Mouse (Mus musculus): ENCODE measurements around the gene Tomm34. TPM values are rescaled to one million over a fixed set of nuclear protein-coding genes. Genes with fewer than 3 reads are reported as not detected.
"Not testable (repeated sequence)": the region's sequence is repeated elsewhere in the genome, so short reads cannot be mapped to it uniquely, and the experiment has no call there.

Tomm34 gene
- total RNA-seq, 2 experiments from 2014 or later, result 62.5 to 65.0 TPM

DNA sequence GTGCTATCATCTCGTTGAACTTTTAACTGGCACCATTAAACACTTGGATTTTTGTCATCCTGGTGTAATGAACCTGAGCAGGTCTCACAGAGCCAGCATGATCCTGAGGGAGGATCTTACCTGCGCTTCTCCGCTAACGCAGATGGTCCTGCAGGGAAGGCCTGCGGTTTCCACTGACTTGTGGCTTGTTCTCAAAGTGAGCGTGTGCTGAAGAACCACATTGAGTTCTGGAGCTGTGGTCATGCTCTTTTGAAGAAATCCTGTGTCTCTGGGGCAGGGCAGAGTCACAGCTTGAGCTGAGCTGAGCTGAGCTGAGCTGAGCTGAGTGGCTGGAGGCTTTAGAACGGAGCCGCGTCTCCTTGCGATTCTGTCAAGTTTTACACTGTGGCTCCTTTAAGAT lies 10.6 kb upstream of the Tomm34 start:
- DNase-seq (ENCODE audit: low spot score in 2 of 2), result no peak
- intact Hi-C loops (cut with DNase I), result no loop called here

DNA sequence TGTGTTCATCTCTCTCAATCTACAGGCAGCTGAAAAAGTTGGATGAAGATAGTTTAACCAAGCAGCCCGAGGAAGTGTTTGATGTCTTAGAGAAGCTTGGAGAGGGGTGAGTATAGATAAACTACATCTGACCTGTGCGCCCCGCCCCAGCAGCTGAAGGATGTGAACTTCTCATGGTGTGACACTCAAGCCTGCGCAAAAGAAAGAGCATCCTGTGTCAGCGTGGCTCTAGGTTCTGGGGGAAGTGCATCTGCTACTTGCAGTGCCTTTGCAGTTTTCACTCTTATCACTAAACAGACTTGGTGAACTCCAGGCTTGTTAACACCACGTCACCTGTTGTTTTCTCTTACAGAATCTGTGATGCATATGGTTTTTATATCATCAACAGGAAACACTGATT lies 8.5 kb upstream of the Tomm34 start:
- no peak for DNase-seq (ENCODE audit: low spot score in 2 of 2)
- intact Hi-C loops (cut with DNase I), result no loop called here

DNA sequence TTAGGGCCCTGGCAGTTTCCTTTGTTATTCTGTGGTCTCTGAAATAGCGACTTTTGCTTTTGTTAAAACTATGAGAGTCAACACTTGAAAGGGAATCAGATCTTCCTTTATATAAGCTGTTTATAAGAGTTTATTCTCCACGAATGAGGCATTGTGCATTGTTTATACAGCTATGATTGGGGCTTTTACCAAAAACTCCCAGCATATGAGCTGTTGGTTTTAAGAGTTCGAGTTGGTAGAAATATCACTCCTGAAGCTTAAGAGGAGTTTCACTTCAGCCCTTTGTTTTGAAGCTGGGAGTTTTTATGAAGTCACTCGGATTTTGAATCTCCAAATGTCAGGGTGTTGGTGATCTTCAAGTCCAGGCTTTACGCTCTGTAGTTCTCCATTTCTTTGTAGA lies 6.9 kb upstream of the Tomm34 start:
- no peak for DNase-seq (ENCODE audit: low spot score in 2 of 2)
- intact Hi-C loops (cut with DNase I), result no loop called here

DNA sequence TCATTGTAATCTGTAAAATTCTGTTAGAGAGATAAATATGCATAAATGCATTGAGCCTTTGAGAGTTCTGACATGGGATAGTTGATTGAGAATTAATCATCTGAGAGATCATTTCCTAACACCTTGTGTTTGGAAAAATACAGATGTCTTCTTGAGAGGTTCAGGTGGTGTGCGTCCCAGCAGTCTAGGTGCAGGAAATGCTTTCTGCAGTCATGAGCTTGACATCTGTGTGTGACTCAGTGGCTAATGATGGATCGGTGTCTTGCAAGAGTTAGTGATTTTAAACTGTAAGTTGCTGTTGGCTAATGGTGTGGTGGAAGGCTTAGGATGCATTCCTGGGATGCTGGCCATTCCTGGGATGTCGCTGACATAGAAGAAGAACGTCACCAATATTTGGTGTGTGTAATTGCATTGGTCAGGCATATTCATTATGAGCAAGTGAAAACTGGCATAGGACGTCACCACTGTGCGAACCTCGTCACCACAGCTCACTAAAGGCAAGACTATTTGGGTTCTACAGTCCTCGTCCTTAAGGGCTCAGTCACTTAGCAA lies 6.0 kb upstream of the Tomm34 start:
- no peak for DNase-seq (ENCODE audit: low spot score in 2 of 2)
- intact Hi-C loops (cut with DNase I), result no loop called here

DNA sequence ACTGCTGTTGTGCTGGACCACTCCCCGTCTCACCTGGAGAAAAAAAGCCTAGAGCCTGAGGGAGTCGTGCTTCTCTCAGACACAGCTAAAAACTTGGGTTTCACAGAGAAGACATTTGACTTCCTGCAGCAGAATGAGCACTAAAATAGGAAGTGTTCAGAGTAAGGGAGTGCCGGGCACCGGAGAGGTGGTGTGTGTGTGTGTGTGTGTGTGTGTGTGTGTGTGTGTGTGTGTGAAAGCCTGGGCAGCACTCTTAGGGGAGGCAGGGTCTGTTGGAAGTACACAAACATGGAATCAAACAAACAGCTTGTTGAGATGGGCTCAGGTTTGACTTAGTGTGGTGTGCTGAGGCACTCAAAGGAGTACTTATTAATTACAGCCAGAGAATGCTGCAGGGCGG lies 4.1 kb upstream of the Tomm34 start:
- no peak for DNase-seq (ENCODE audit: low spot score in 2 of 2)
- intact Hi-C loops (cut with DNase I), result no loop called here

DNA sequence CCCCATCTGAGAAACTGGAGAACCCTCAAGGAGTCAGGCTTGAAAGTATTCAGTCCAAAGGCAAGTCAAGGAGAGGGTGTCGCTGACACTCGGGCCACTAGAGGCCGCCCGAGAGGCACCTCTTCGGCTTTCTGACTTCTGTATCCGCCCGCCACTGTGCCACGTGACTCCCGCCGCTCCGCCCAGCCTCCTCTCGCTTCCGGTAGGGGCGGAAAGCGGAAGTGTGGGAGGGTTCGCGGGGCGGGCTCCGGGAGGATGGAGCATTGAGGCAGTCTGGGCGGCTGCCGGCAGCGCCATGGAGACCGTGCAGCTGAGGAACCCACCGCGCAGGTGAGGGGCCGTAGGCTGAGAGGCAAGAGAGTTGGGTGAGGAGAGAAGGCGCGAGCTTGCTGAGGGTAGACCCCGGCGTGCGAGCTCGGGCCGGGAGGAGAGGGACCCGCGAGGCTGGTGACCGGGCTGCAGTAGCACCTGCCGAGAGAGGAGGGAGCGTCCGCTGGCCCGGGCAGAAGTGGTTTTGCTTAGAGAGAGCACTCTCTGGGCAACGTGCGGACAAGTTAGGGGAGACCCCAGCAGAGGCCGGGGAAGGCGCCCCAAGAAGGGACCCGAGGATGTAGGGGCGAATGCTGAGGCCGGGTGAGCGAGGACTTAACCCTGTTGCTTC lies 3.1 kb upstream of the Tomm34 start:
- intact Hi-C loops (cut with DNase I), result no loop called here
- peak; percentile 96 to 99 for DNase-seq (ENCODE audit: low spot score in 2 of 2)

DNA sequence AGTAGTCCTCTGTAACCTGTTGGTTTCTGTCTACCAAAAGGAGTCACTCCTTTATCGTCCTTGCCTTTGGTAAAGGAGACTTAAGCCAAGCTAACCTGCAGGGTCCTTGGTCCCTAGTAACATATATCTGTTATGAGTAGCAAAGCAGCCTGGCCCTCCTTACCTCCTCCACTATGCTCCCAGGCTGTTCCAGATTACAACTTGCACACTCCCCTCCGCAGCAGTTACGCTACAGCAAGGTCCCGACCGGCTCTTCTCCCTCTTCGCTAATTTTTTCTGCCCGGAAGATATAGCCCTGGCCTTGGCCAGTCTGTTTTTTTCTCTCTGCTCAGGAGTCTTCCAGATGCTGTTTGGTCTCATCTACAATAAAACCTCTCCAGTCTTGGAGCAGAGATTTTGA lies 2.2 kb upstream of the Tomm34 start:
- DNase-seq (ENCODE audit: low spot score in 2 of 2), result no peak
- intact Hi-C loops (cut with DNase I), result no loop called here

DNA sequence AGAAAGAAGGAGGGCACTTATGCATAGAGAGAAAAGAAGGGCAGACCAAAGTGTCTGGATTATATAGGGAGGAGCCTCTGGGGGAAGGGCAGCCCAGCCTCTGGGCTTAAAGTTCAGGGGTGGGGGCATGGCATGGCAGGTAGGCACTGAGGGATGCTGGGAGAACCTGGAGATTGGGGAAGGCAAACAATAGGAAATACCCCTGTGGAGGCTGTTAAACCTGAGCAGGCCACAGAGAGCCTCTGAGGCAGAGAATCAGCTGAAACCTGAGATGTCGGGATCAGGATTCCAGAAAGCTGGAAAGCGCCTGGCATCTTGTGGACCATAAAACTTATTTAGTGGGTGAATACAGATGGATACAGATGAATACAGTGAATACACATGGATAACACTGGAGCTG lies 1.1 kb upstream of the Tomm34 start:
- no peak for DNase-seq (ENCODE audit: low spot score in 2 of 2)
- intact Hi-C loops (cut with DNase I), result no loop called here

DNA sequence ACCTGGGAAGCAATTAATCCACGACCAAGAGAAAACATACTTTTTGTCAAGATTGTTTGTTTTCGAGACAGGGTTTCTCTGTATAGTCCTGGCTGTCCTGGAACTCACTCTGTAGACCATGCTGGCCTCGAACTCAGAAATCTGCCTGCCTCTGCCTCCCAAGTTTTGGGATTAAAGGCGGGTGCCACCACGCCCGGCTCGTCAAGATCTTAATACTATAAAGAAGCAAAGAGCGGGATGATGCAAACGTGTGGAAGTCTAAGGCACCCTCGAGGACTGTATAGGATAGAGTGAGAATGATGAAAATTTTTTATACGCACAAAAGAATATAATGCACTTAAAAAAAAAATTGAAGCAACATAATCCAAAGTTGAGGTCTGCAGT lies 460 bp upstream of the Tomm34 start:
- intact Hi-C loops (cut with DNase I), result loop anchor here (2.0 kb wide), 1 partner anchor 77 kb away; the partner anchor contains the start of gene Ywhab
- DNase-seq (ENCODE audit: low spot score in 2 of 2), result not testable (repeated sequence)

DNA sequence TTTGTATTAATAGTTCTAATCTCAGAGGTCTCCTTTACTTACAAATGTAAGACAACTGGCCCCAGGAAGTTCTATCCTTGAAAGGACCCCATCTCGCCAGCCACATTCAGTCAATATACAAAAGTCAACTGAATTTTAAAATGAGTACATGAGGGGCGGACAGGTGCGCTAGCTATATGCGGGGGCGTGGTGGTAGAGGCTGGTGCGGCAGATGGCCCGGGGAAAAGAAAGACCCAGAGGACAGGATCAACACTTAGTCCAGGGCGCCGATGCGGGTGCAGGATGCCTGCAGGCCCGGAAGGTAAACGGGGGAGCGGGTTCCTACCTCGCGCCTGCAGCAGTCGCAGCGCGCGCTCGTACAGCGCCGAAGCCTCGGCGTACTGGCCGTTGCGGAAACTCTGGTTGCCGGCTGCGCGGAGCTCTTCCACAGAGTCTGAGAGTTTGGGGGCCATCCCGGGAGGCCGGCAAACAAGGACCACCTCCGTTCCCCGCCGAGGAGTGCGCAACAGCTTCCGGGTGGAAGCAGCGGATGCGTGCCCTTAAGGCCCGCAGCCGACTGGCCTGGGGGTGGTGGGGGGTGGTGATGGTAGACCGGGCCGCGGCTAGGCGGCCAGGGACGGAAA lies 716 bp downstream of the Tomm34 start, which contains the start of gene Stk4:
Stk4 (plus strand) TSS at position 181 of the 623 bp plus-strand sequence.
- intact Hi-C loops (cut with DNase I), result loop anchor here (2.0 kb wide), 1 partner anchor 75 kb away; the partner anchor contains the start of gene Ywhab

DNA sequence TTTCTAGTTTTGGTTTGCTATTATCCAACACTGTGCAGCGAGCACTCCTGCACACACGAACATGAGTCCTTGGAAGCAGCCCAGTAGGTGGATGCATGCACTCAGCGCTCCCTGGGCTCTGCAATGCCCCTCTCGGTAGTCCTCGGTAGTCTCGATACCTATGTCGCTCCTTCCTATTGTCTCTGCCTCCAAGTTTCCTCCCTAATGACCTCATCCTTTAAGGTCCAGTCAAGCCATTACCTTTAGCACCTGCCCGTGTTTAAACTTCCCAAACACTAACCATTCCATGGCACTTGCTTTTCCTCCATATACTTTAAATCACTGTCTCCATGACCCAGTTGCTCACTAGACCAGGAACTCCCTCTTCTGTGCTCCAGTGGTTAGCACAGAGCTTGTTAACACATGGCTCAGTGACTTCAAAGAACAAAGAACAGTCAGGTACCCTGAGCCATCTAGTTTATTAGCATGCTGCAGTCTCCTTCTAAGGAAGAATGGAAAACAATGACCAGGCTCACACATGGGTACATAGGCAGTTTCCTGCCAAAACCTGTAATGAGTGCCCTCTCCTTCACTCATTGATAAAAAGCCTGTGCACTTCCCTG lies 11.2 kb downstream of the Tomm34 start:
- intact Hi-C loops (cut with DNase I), result no loop called here

More for the DNA sequence above, 716 bp downstream of the Tomm34 start, which contains the start of gene Stk4:
- peak in 1 of 2 experiments; percentile 54 for DNase-seq (ENCODE audit: low spot score in 2 of 2)

DNA sequence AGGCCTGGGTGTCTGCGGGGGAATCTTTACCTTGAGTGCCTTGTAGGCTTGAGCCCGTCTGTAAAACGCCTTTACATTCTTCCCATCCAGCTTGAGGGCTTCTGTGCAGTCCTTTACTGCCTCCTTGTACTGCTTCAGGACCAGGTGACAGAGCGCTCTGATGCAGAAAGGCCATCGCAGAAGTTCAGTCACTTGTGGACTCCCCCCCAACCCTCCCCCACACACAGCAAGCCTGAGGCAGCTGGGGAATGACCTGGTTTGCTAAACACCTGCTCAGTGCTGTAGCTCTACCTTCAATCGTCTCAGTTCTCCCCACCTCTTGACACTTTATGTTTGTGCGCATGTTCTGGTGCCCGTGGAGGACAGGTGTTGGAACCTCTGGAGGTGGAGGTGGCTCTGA lies 16.3 kb downstream of the Tomm34 start:
- DNase-seq (ENCODE audit: low spot score in 2 of 2), result no peak
- intact Hi-C loops (cut with DNase I), result no loop called here

More for the DNA sequence above, 11.2 kb downstream of the Tomm34 start:
- DNase-seq (ENCODE audit: low spot score in 2 of 2), result no peak

DNA sequence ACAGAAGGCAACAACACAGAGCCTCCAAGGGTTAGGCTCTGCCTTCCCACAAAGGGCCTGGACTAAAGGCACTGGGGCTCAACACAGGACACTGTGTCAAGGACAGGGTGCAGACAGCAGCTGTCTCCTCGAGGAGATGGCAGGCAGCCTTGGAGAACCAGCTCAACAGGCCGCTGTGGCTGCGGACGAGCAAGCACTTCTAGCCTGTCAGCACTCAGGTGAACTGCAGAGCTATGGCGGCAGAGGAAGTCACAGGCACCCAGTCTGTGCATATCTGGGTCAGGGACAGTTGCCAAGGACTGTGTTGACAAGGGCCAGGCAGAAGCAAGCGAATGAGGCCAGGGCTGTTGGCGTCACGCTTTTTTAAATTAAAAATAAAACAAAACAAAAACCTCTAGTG lies 17.2 kb downstream of the Tomm34 start:
- intact Hi-C loops (cut with DNase I), result no loop called here

DNA sequence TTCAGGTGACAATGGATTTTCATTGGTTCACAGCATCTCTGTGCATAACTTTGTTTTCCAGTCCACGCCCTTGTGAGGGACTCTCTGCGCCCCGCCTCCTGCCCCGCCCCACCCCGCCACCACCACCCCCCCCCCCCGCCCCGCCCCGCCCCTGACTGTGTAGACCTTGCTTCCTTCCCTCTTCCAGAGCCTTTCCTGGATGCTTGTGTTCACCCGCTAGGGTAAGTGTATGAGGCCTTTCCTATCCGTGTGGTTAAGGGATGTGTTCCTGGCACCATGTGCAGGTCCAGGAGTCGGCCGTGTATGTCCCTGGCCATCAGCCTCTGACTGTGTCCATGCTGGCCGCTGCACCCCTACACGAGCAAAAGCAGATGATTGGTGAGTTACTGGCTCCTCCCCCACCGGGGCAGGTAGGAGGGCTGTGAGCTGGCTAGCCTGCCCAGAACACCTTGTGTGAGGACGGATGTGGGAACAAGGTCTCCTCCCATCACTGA lies 23.7 kb downstream of the Tomm34 start:
- DNase-seq (ENCODE audit: low spot score in 2 of 2), result no peak
- intact Hi-C loops (cut with DNase I), result no loop called here

More for the DNA sequence above, 17.2 kb downstream of the Tomm34 start:
- peak in 1 of 2 experiments; percentile 43 for DNase-seq (ENCODE audit: low spot score in 2 of 2)

DNA sequence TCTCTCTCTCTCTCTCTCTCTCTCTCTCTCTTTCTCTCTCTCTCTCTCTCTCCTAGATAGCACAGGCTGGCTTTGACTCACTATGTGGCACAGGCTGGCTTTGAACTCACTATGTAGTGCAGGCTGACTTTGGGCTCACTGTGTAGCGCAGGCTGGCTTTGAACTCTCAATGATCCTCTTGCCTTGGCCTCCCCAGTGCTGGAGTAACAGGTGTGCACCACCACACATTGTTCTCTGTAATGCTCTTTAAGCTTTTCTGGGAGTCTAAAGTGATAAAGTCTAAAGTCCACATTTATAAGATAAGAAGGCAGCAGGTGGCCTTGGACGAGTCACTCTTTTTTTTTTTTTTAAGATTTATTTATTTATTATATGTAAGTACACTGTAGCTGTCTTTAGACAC lies 29.4 kb downstream of the Tomm34 start:
- no peak for DNase-seq (ENCODE audit: low spot score in 2 of 2)
- intact Hi-C loops (cut with DNase I), result no loop called here

DNA sequence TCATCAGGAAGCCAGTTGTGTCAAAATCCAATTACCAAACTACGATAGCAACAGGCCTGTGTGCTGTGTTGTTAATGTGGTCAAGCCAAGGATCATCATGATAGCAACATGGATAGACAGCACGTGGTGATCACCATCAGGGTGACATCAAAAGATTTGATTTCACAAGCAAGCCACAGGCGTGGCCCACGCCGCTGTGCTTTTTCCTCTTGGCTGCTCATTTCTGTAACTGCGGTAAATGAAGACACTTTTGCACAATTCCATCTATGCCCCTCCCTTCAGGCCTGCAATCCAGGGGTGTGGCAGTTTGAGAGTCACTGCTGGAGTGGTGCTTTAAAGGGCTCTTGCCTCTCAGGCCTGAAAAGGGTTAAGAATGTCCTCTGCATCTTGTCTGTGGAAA lies 30.0 kb downstream of the Tomm34 start:
- no peak for DNase-seq (ENCODE audit: low spot score in 2 of 2)

DNA sequence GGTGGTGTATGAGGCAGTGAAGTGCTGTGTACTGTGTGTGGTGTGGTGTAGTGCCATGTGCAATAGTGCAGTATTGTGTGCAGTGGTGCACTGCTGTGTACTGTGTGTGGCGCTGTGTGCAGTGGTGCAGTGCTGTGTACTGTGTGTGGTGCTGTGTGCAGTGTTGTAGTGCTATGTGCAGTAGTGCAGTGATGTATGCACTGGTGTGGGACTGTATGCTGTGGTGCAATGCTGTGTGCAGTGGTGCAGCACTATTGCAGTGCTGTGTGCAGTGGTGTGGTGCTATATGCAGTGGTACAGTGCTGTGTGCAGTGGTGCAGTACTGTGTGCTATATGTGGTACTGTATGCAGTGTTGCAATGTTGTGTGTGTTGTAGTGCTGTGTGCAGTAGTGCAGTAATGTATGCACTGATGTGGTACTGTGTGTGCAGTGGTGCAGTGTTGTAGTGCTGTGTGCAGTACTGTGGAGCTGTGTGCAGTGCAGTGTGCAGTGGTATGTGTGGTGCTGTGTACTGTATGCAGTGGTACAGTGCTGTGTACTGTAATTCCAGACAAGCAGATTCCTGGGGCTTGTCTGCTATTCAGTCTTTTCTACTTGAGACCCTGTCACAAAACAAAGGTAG lies 32.5 kb downstream of the Tomm34 start:
- intact Hi-C loops (cut with DNase I), result no loop called here
- no peak for DNase-seq (ENCODE audit: low spot score in 2 of 2)

More for the DNA sequence above, 30.0 kb downstream of the Tomm34 start:
- intact Hi-C loops (cut with DNase I), result no loop called here

DNA sequence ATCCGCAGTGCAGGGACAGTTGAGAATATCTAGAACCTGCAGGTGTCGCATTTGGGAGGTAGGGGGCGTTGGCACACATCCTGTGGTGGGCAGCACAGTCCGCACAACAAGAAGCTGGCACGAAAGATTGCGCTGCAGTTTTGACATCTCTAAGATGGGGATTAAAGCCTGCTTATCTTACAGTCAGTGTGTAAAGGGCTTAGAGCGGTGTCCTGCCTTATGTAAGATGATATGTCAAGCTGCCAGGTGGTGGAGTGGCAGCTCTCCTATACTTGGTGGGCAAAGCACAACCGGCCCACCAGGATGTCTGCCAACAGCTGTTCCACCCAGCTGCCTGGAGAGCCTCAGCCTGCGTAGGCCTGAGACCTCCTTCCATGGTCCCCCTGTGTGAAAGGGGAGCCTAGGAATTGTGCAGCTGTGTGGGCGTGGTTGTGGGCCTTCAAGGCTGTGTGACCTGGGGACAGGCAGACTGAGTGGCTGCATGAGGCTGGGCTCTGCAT lies 34.4 kb downstream of the Tomm34 start:
- DNase-seq (ENCODE audit: low spot score in 2 of 2), result no peak
- intact Hi-C loops (cut with DNase I), result no loop called here

DNA sequence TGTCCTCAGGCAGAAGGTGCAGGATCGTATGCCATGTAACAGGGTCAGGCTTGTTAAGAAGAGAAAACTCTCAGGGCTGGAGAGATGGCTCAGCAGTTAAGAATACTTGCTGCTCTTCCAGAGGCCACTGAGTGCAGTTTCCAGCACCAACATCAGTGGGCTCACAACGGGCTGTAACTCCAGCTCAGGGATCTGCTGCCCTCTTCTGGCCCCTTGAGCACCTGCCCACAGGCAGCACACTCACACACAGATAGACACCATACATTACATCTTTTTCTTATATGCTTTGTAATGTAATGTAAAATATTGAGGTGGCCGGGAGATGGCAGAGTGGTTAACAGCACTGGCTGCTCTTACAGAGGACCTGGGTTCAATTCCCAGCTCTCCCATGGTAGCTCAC lies 38.0 kb downstream of the Tomm34 start:
- no peak for DNase-seq (ENCODE audit: low spot score in 2 of 2)
- intact Hi-C loops (cut with DNase I), result no loop called here

DNA sequence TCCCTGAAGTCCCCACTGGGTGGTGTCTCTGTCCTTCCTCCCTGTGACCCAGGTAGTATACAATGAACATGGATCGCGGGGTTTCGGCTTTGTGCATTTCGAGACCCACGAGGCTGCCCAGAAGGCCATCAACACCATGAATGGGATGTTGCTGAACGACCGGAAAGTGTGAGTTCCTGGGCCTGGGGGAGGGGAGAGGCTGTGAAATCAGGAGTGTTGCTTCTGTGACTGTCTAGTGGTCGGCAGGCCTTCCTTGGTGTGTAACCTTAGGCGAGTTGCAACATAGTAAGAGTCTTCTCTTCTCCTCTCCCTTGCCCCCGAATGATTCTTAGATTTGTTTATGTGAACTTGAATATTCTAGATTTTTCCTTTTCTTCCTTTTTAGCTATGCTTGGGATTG lies 39.8 kb downstream of the Tomm34 start:
- intact Hi-C loops (cut with DNase I), result no loop called here
- DNase-seq (ENCODE audit: low spot score in 2 of 2), result no peak
